Mouse (Mus musculus) heart, embryonic 16.5 days (tissue): ENCODE data around the gene Fndc3b. TPM values are rescaled to one million over a fixed set of nuclear protein-coding genes. Genes with fewer than 3 reads are reported as not detected.
"Not testable (repeated sequence)": the region's sequence is repeated elsewhere in the genome, so short reads cannot be mapped to it uniquely, and the experiment has no call there.

Source experiments
- ATAC-seq: fragments of 200-750 bp; cut with Nextera tagmentation; replicated peaks from 2 replicates; pipeline ENCODE4 v1.8.0; 2017; ENCODE audit warnings: moderate number of reproducible peaks; ENCODE audit not compliant: insufficient read depth, low FRiP score; ENCODE audit errors: extremely low read depth
- H3K27ac ChIP-seq: fragments of 300-500 bp; sonication (generic); 2 replicates; pipeline ENCODE4 v1.5.1; 2014; ENCODE audit warnings: mild to moderate bottlenecking, low read length, control low read depth, moderate library complexity
- H3K27me3 ChIP-seq: fragments of 300-500 bp; sonication (generic); 2 replicates; pipeline ENCODE4 v1.6.1; 2014; ENCODE audit warnings: low read length, mixed read lengths; ENCODE audit not compliant: control insufficient read depth, insufficient read depth
- H3K36me3 ChIP-seq: fragments of 300-500 bp; sonication (generic); 2 replicates; pipeline ENCODE4 v1.6.1; 2014; ENCODE audit not compliant: control insufficient read depth, insufficient read depth
- H3K4me1 ChIP-seq: fragments of 300-500 bp; sonication (generic); 2 replicates; pipeline ENCODE4 v1.6.1; 2014; ENCODE audit warnings: low read length, mixed read lengths; ENCODE audit not compliant: control insufficient read depth, insufficient read depth
- H3K4me2 ChIP-seq: fragments of 300-500 bp; sonication (generic); 2 replicates; pipeline ENCODE4 v1.6.1; 2014; ENCODE audit warnings: low read depth, mild to moderate bottlenecking, control low read depth, low read length
- H3K4me3 ChIP-seq: fragments of 300-500 bp; sonication (generic); 2 replicates; pipeline ENCODE4 v1.5.1; 2014; ENCODE audit warnings: mild to moderate bottlenecking, control low read depth, low read length
- H3K9ac ChIP-seq: fragments of 300-500 bp; sonication (generic); 2 replicates; pipeline ENCODE4 v1.6.1; 2014; ENCODE audit warnings: low read length, control low read depth
- H3K9me3 ChIP-seq: fragments of 300-500 bp; sonication (generic); replicated peaks from 2 replicates; pipeline ENCODE4 v1.6.1; 2016; ENCODE audit warnings: low read length; ENCODE audit not compliant: control insufficient read depth
- WGBS: fragments of 180-500 bp; shearing (Covaris S2); extraction: QIAGEN DNeasy Blood & Tissue Kit; methylation state at CpG from one replicate; pipeline ENCODE4 v1.1.7; 2014; 5-methylcytosine and 5-hydroxymethylcytosine counted together
- polyA plus RNA-seq: library from polyadenylated mRNA; unstranded; fragments of >200 nt; fragmentation: Nextera tagmentation; extraction: Ambion mirVana; gene quantifications from 2 replicates; pipeline ENCODE4 v1.2.1, GENCODE M21; 2015

Gene Fndc3b
- polyA plus RNA-seq, 1 experiment from 2014 or later, result 21.7 TPM

DNA sequence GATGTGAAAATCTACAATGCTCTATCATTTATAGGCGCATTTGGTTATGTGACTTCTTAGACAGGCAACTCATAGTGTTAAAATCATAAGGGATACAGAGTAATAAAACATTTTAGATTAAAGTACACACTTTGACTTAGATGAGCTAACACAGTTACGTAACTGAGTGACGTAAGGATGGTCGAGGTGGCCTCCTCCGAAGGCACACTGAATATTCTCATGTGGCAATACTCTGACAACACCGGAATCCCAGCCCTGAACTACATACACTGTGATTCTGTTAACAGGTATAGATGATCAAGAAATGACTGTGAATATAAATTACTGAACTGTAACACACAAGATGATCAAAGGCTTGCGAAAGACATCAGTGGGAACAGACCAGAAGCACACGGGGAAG is 292.5 kb downstream of the Fndc3b start:
- no peaks in the 10 kb centered on the region for H3K9me3 ChIP-seq
- no peak overlapping the region for H3K9ac ChIP-seq
- 94% methylated on average over 8 of the region's 8 CpGs for WGBS
- H3K36me3 ChIP-seq, result peaks cover 36% of the 10 kb centered on the region
- H3K4me3 ChIP-seq, result no peak overlapping the region
- ATAC-seq, result no peak
- H3K27ac ChIP-seq, result no peak overlapping the region
- no peaks in the 10 kb centered on the region for H3K27me3 ChIP-seq
- H3K4me1 ChIP-seq, result no peaks in the 10 kb centered on the region
- no peak overlapping the region for H3K4me2 ChIP-seq

DNA sequence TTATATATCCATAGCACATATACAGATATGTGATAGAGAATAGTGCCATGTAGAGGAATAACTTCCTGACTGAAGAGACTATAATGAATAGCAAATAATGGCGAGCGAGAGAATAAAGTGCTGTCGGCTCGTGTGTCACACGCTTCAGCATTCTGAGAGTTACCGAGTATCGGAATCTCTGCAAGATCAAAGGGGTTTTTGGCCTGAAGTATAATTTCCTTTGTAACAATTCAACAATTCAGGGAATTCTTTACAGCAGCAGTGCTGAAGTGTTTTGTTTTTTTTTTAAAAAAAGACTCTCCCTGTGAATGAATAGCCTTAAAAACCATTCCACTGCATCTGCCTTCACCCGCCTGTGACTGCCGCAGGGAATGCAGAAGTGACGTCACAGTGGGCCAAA is 294.3 kb downstream of the Fndc3b start:
- no peak overlapping the region for H3K4me3 ChIP-seq
- no peak overlapping the region for H3K27ac ChIP-seq
- WGBS, result 84% methylated on average over 10 of the region's 10 CpGs
- no peak overlapping the region for H3K9ac ChIP-seq
- H3K4me1 ChIP-seq, result no peaks in the 10 kb centered on the region
- H3K9me3 ChIP-seq, result no peaks in the 10 kb centered on the region
- ATAC-seq, result no peak
- no peak overlapping the region for H3K4me2 ChIP-seq
- H3K27me3 ChIP-seq, result no peaks in the 10 kb centered on the region
- H3K36me3 ChIP-seq, result peaks cover 27% of the 10 kb centered on the region; the same call in 1 of the 2 replicates

DNA sequence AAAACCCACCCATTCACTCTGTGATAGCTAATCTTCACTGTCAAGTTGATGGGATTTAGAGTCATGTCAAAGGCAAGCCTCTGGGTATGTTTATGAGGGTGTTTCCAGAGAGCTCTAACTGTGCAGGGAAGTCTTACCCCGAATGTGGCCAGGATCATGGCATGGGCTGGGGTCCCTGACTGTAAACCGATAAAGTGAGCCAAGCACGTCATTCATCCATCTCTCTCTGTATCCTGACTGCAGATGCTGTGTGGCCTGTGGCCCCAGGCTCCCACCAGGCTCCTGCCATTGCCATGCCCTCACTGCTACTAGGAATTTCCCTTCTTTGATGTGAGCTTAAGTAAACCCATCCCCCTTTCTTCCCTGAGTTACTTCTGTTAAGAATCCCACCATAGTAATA is 297.5 kb downstream of the Fndc3b start:
- H3K4me3 ChIP-seq, result no peak overlapping the region
- WGBS, result 79% methylated on average over 3 of the region's 3 CpGs
- H3K27ac ChIP-seq, result no peak overlapping the region
- H3K27me3 ChIP-seq, result no peaks in the 10 kb centered on the region
- ATAC-seq, result no peak
- peaks cover 13% of the 10 kb centered on the region; the same call in 1 of the 2 replicates for H3K36me3 ChIP-seq
- H3K9ac ChIP-seq, result no peak overlapping the region
- H3K9me3 ChIP-seq, result no peaks in the 10 kb centered on the region
- no peaks in the 10 kb centered on the region for H3K4me1 ChIP-seq
- H3K4me2 ChIP-seq, result no peak overlapping the region

DNA sequence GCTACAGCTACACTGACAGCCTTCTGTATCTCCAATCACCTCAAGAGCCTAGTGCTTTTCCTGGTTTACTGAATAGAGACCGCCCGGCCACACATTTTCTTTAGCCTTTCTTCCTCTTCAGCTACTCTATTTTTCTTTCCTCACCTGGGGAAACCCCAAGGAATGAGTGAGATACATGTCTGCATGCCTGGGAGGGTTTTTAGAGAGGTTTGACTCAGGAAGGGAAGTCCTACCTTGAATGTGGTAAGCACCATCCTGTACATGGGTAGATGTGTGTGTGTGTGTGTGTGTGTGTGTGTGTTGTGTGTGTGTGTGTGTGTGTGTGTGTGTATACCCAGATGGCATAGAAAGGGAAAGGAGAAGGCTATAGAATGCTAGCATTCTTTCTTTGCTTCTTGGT is 299.8 kb downstream of the Fndc3b start:
- Histone ChIP-seq H3K4me1 (no peaks in the 10 kb centered on the region), H3K27me3 (no peaks in the 10 kb centered on the region), H3K4me2 (no peak overlapping the region), H3K4me3 (no peak overlapping the region), H3K9ac (no peak overlapping the region), H3K9me3 (no peaks in the 10 kb centered on the region), H3K27ac (no peak overlapping the region), H3K36me3 (peaks cover 6% of the 10 kb centered on the region; the same call in 1 of the 2 replicates)
- WGBS, result 86% methylated on average over 2 of the region's 2 CpGs
- ATAC-seq, result no peak

DNA sequence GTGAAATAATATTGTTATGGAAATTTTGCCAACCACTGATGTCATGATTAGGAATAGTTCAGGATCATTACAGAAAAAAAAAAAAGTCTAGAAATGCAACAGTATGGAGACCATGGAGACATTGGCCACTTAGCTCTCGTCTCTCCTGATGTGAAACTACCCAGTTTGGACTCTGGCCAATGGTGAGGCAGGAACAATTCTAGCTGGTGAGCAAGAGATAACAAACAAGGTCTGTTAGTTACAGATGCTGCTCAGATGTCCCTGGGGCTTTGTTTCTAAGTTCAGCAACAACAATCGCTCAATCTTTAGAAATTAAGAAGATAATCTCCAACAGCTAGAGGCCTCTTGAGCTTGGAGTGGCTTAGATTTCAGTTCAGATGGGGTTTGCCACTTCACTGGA is 302.5 kb downstream of the Fndc3b start:
- H3K4me2 ChIP-seq, result no peak overlapping the region
- 25% methylated on average over 2 of the region's 2 CpGs for WGBS
- no peaks in the 10 kb centered on the region for H3K4me1 ChIP-seq
- no peak overlapping the region for H3K27ac ChIP-seq
- H3K4me3 ChIP-seq, result no peak overlapping the region
- no peaks in the 10 kb centered on the region for H3K27me3 ChIP-seq
- no peaks in the 10 kb centered on the region for H3K9me3 ChIP-seq
- no peak overlapping the region for H3K9ac ChIP-seq
- ATAC-seq, result no peak
- no peaks in the 10 kb centered on the region for H3K36me3 ChIP-seq

DNA sequence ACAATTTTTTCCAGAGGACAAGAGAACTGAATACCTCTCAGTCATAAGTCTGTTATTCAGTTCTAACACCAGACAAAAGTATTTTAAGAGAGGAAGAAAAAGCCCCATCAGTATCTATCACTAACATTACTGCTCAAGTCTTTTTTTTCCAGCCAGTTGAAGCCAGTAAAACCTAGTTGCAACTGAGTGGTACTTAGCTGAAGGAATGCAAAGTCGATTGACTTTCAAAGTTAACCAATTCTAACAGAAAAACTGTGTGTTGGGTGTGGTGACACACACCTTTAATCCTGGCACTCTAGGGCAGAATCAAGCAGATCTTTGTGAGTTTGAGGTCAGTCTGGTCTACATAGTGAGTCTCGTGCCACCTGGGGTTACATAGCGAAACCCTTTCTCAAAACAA is 304.7 kb downstream of the Fndc3b start:
- 83% methylated on average over 3 of the region's 3 CpGs for WGBS
- no peak for ATAC-seq
- Histone ChIP-seq H3K4me3 (no peak overlapping the region), H3K27me3 (no peaks in the 10 kb centered on the region), H3K27ac (no peak overlapping the region), H3K9me3 (no peaks in the 10 kb centered on the region), H3K36me3 (no peaks in the 10 kb centered on the region), H3K9ac (no peak overlapping the region), H3K4me1 (no peaks in the 10 kb centered on the region), H3K4me2 (no peak overlapping the region)

DNA sequence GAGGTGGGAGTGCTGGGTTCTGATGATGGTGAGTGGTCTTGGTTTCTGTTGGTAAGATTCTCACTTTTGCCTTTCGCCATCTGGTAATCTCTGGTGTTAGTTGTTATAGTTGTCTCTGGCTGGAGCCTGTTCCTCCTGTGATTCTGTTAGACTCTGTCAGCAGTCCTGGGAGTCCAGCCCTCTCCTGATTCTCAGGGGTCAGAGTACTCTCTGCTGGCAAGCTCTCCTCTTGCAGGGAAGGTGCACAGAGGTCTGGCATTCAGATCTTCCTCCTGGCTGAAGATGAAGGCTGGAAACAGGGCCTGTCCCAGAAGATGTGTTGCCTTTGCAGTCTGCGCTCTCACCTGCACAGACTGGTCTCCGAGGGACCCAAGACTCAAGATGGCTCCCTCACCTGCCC is 310.1 kb downstream of the Fndc3b start:
- not testable (repeated sequence) for H3K4me1 ChIP-seq

DNA sequence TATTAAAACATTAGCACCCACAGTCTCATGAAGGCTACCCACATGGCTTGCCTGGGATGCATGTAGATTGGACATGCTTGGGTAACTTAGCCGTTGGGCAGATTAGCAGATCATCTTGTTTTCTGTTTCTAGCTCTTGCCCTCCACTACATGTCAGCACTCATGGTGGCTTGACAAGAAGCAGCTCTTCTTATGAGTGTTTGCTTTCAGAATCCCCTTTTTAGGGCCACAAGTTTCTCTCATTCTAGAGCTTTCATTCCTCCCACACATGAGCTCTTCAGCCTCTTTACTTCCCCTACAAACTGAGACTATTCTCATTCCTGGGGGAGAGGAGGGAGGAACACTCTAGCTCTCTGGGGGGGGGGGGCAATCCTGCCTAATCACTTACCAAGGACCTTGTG is 321.2 kb downstream of the Fndc3b start:
- no peaks in the 10 kb centered on the region for H3K27me3 ChIP-seq

More for the DNA sequence above, 310.1 kb downstream of the Fndc3b start:
- not testable (repeated sequence) for H3K9ac ChIP-seq, H3K27ac ChIP-seq, ATAC-seq, H3K9me3 ChIP-seq, H3K27me3 ChIP-seq, H3K4me2 ChIP-seq, H3K36me3 ChIP-seq, H3K4me3 ChIP-seq
- 89% methylated on average over 3 of the region's 3 CpGs for WGBS

DNA sequence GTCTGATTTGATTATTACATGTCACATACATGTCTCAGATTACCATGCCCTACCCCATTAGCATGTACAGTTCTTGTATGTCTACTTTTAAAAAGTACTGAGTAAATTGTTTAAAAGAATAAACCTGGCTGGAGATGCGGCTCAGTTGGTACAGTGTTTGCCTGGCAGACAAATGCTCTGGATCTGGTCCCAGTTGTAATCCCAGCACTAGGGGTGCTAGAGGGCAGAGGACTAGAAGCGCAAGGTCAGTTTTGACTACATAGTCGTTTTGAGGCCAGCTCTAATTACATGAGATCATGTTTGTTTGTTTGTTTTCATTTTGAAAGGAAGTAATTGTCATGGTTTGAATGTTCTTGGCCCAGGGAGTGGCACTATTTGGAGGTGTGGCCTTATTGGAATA is 326.3 kb downstream of the Fndc3b start:
- Histone ChIP-seq H3K27ac (no peak overlapping the region), H3K4me1 (no peaks in the 10 kb centered on the region), H3K4me3 (no peak overlapping the region), H3K9ac (no peak overlapping the region), H3K9me3 (no peaks in the 10 kb centered on the region), H3K36me3 (no peaks in the 10 kb centered on the region), H3K4me2 (no peak overlapping the region), H3K27me3 (no peaks in the 10 kb centered on the region)
- ATAC-seq, result no peak
- 69% methylated on average over 3 of the region's 3 CpGs for WGBS

More for the DNA sequence above, 321.2 kb downstream of the Fndc3b start:
- Histone ChIP-seq H3K9ac (no peak overlapping the region), H3K36me3 (no peaks in the 10 kb centered on the region), H3K9me3 (0 out of 2 replicates have a peak, but pooled peaks cover 3% of the 10 kb centered on the region), H3K4me2 (no peak overlapping the region), H3K4me1 (no peaks in the 10 kb centered on the region), H3K27ac (no peak overlapping the region), H3K4me3 (no peak overlapping the region)
- no peak for ATAC-seq
- 31% methylated on average over 1 of the region's 1 CpGs for WGBS

DNA sequence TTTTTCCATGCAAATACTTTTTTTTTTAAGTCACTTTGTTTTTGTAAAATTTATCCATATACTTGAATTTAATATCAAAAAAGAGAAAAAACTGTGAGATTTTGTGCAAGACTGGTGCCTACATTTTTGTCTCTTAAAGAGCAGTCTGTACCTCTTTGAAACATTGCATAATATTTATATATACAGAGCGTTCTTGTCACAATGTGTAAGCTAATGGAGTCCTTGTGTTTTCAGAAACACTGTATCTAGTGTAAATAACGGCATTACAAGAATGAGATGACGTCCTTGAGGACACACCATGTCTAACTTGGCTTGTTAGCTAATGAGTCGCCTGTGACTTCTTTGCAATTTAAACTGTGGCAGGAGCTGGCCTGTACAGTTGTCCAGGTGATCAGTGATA is 333.2 kb downstream of the Fndc3b start:
- Histone ChIP-seq H3K9ac (no peak overlapping the region), H3K4me1 (no peaks in the 10 kb centered on the region), H3K27me3 (peaks cover 20% of the 10 kb centered on the region), H3K36me3 (no peaks in the 10 kb centered on the region), H3K4me3 (no peak overlapping the region), H3K4me2 (no peak overlapping the region), H3K9me3 (no peaks in the 10 kb centered on the region), H3K27ac (no peak overlapping the region)
- 59% methylated on average over 4 of the region's 4 CpGs for WGBS
- no peak for ATAC-seq
